Mouse (Mus musculus) forebrain, embryonic 16.5 days (tissue): ENCODE data around the gene Zfp282. TPM values are rescaled to one million over a fixed set of nuclear protein-coding genes. Genes with fewer than 3 reads are reported as not detected.
"Not testable (repeated sequence)": the region's sequence is repeated elsewhere in the genome, so short reads cannot be mapped to it uniquely, and the experiment has no call there.

Experiments
- ATAC-seq: fragments of 200-750 bp; cut with Nextera tagmentation; 2 replicates; pipeline ENCODE4 v1.8.0; 2017; ENCODE audit warnings: mild to moderate bottlenecking, moderate library complexity
- H3K27ac ChIP-seq: fragments of 300-500 bp; sonication (generic); 2 replicates; pipeline ENCODE4 v1.5.1; 2014; ENCODE audit warnings: low read length, control low read depth
- H3K27me3 ChIP-seq: fragments of 300-500 bp; sonication (generic); replicated peaks from 2 replicates; pipeline ENCODE4 v1.6.1; 2014; ENCODE audit warnings: low read length; ENCODE audit not compliant: control insufficient read depth, insufficient read depth
- H3K36me3 ChIP-seq: fragments of 300-500 bp; sonication (generic); 2 replicates; pipeline ENCODE4 v1.6.1; 2014; ENCODE audit not compliant: control insufficient read depth, insufficient read depth
- H3K4me1 ChIP-seq: fragments of 300-500 bp; sonication (generic); replicated peaks from 2 replicates; pipeline ENCODE4 v1.6.1; 2014; ENCODE audit warnings: low read length; ENCODE audit not compliant: control insufficient read depth, insufficient read depth
- H3K4me2 ChIP-seq: fragments of 300-500 bp; sonication (generic); 2 replicates; pipeline ENCODE4 v1.6.1; 2014; ENCODE audit warnings: mild to moderate bottlenecking, low read length, control low read depth
- H3K4me3 ChIP-seq: fragments of 300-500 bp; sonication (generic); replicated peaks from 2 replicates; pipeline ENCODE4 v1.5.1; 2014; ENCODE audit warnings: mild to moderate bottlenecking, low read length, control low read depth
- H3K9ac ChIP-seq: fragments of 300-500 bp; sonication (generic); replicated peaks from 2 replicates; pipeline ENCODE4 v1.6.1; 2014; ENCODE audit warnings: low read depth, low read length, control low read depth
- H3K9me3 ChIP-seq: fragments of 300-500 bp; sonication (generic); 2 replicates; pipeline ENCODE4 v1.6.1; 2016; ENCODE audit warnings: low read length; ENCODE audit not compliant: control insufficient read depth
- WGBS: fragments of 180-500 bp; shearing (Covaris S2); extraction: QIAGEN DNeasy Blood & Tissue Kit; methylation state at CpG from one replicate; pipeline ENCODE4 v1.1.7; 2014; 5-methylcytosine and 5-hydroxymethylcytosine counted together
- polyA plus RNA-seq: library from polyadenylated mRNA; unstranded; fragments of >200 nt; fragmentation: Nextera tagmentation; extraction: Ambion mirVana; gene quantifications from 2 replicates; pipeline ENCODE4 v1.2.1, GENCODE M21; 2015

Gene Zfp282
- polyA plus RNA-seq, 1 experiment from 2014 or later: 25.6 TPM

- Histone ChIP-seq H3K4me1 (peaks cover 9% of the 10 kb centered on the region), H3K4me3 (no peak overlapping the region), H3K36me3 (no peaks in the 10 kb centered on the region), H3K9ac (no peak overlapping the region), H3K27me3 (no peaks in the 10 kb centered on the region), H3K27ac (no peak overlapping the region), H3K4me2 (no peak overlapping the region), H3K9me3 (no peaks in the 10 kb centered on the region)
- no peak for ATAC-seq
- WGBS: 97% methylated on average over 2 of the region's 2 CpGs
These were observed 35.2 kb upstream of the Zfp282 start for GRCm38 (mm10) chr6:47841831-47842230.

GRCm38 (mm10) chr6:47842337-47842736, 34.7 kb upstream of the Zfp282 start:
- Histone ChIP-seq H3K9me3 (no peaks in the 10 kb centered on the region), H3K4me2 (no peak overlapping the region), H3K27ac (no peak overlapping the region), H3K4me3 (no peak overlapping the region), H3K36me3 (no peaks in the 10 kb centered on the region), H3K4me1 (peaks cover 6% of the 10 kb centered on the region), H3K27me3 (no peaks in the 10 kb centered on the region), H3K9ac (no peak overlapping the region)
- WGBS: 92% methylated on average over 1 of the region's 1 CpGs
- ATAC-seq: no peak

DNA sequence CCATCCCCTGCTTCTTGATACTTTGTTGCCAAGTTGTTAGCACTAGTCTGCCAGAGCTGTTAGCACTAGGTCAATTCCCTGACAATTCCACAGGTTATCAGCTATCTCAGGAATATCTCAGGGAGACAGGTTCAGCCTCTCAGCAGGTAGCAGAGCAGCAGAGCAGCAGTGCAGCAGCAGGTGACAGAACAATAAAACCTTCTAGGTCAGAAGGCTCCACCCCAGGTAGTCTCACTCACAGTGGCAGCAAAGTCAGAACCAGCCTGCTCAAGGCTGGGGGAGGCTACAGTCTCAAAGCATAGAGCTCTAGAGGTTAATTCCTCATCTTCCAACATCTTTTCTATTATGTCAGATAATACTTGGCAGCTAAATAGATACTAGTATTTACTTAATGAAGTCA, 31.2 kb upstream of the Zfp282 start:
- no peak overlapping the region for H3K4me2 ChIP-seq
- no peaks in the 10 kb centered on the region for H3K9me3 ChIP-seq
- no peaks in the 10 kb centered on the region for H3K27me3 ChIP-seq
- no peak overlapping the region for H3K9ac ChIP-seq
- no peak overlapping the region for H3K27ac ChIP-seq
- H3K36me3 ChIP-seq: no peaks in the 10 kb centered on the region
- H3K4me1 ChIP-seq: no peaks in the 10 kb centered on the region
- ATAC-seq: no peak
- H3K4me3 ChIP-seq: no peak overlapping the region

- Histone ChIP-seq H3K4me2 (no peak overlapping the region), H3K27ac (no peak overlapping the region), H3K4me1 (no peaks in the 10 kb centered on the region), H3K27me3 (no peaks in the 10 kb centered on the region), H3K9ac (no peak overlapping the region), H3K9me3 (no peaks in the 10 kb centered on the region), H3K36me3 (peaks cover 19% of the 10 kb centered on the region), H3K4me3 (no peak overlapping the region)
- WGBS: 88% methylated on average over 6 of the region's 6 CpGs
- ATAC-seq: no peak
These were observed 19.8 kb upstream of the Zfp282 start for GRCm38 (mm10) chr6:47857241-47857640.

DNA sequence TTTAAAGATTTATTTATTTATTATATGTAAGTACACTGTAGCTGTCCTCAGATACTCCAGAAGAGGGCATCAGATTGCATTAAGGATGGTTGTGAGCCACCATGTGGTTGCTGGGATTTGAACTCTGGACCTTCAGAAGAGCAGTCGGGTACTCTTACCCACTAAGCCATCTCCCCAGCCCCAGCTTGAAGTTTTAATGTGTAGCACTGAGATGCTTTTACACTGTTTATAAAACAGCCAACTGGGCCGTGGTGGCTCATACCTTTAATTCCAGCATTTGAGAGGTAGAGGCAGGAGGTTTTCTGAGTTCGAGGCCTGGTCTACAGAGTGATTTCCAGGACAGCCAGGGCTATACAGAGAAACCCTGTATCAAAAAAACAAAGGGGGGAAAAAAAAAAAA, 19.3 kb upstream of the Zfp282 start:
- not testable (repeated sequence) for H3K4me2 ChIP-seq, H3K9ac ChIP-seq, H3K4me1 ChIP-seq, H3K27me3 ChIP-seq, H3K27ac ChIP-seq, ATAC-seq, H3K9me3 ChIP-seq, H3K4me3 ChIP-seq
- 92% methylated on average over 3 of the region's 3 CpGs for WGBS
- peaks cover 22% of the 10 kb centered on the region for H3K36me3 ChIP-seq

- 85% methylated on average over 5 of the region's 5 CpGs for WGBS
- Histone ChIP-seq H3K4me3 (no peak overlapping the region), H3K9me3 (no peaks in the 10 kb centered on the region), H3K9ac (no peak overlapping the region), H3K36me3 (peaks cover 11% of the 10 kb centered on the region), H3K4me1 (no peaks in the 10 kb centered on the region), H3K27me3 (no peaks in the 10 kb centered on the region), H3K4me2 (no peak overlapping the region), H3K27ac (no peak overlapping the region)
- ATAC-seq: no peak
These were observed 4.7 kb upstream of the Zfp282 start for GRCm38 (mm10) chr6:47872266-47872665.

- WGBS: under 1% methylated on average over 70 of the region's 71 CpGs
- H3K4me1 ChIP-seq: peaks cover 19% of the 10 kb centered on the region
- no peaks in the 10 kb centered on the region for H3K27me3 ChIP-seq
These were observed 593 bp downstream of the Zfp282 start for GRCm38 (mm10) chr6:47877461-47878132.

GRCm38 (mm10) chr6:47878133-47878514, 1.1 kb downstream of the Zfp282 start:
- no peak for ATAC-seq
- WGBS: 1% methylated on average over 11 of the region's 11 CpGs
- H3K4me3 ChIP-seq: peak overlapping the region; percentile 96
- H3K4me2 ChIP-seq: peak overlapping the region; percentile 73
- H3K27ac ChIP-seq: peak overlapping the region; percentile 98
- H3K9me3 ChIP-seq: no peaks in the 10 kb centered on the region
- no peaks in the 10 kb centered on the region for H3K27me3 ChIP-seq
- peak overlapping the region; percentile 99 for H3K9ac ChIP-seq
- peaks cover 19% of the 10 kb centered on the region for H3K4me1 ChIP-seq
- H3K36me3 ChIP-seq: peaks cover 25% of the 10 kb centered on the region

More at GRCm38 (mm10) chr6:47877461-47878132, 593 bp downstream of the Zfp282 start:
- peak overlapping the region; percentile 99 for H3K9ac ChIP-seq
- H3K4me2 ChIP-seq: peak overlapping the region; percentile 73
- H3K36me3 ChIP-seq: peaks cover 20% of the 10 kb centered on the region
- peak; percentile 97 for ATAC-seq
- H3K27ac ChIP-seq: peak overlapping the region; percentile 98
- H3K4me3 ChIP-seq: peak overlapping the region; percentile 96
- no peaks in the 10 kb centered on the region for H3K9me3 ChIP-seq

DNA sequence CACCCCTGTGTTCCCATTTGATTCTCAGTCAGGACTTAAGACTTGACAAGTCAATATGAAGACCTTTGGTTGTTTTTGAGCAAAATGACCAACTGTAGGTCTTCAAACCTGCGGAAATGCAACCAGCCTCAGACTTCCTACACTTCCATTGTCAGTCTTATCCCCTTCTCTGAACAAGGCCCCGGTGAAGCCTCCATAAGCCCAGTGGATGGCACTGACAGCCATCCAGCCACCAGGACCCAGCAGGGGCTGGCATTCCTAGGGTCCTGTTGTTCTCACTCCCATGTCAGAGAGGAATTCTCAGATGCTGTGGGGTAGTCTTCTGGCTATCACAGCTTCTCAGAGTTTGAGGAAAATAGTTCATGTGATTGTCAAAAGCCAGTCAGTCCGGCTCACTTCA, 1.6 kb downstream of the Zfp282 start:
- H3K27ac ChIP-seq: peak overlapping the region; percentile 98
- no peaks in the 10 kb centered on the region for H3K27me3 ChIP-seq
- WGBS: 33% methylated on average over 3 of the region's 3 CpGs
- peaks cover 29% of the 10 kb centered on the region for H3K36me3 ChIP-seq
- no peaks in the 10 kb centered on the region for H3K9me3 ChIP-seq
- H3K4me1 ChIP-seq: peaks cover 19% of the 10 kb centered on the region
- peak overlapping the region; percentile 73 for H3K4me2 ChIP-seq
- H3K4me3 ChIP-seq: peak overlapping the region; percentile 96
- no peak for ATAC-seq
- H3K9ac ChIP-seq: peak overlapping the region; percentile 99
